Mouse (Mus musculus) adrenal gland, postnatal 10 days (tissue): ENCODE data around the gene Cela3b. TPM values are rescaled to one million over a fixed set of nuclear protein-coding genes. Genes with fewer than 3 reads are reported as not detected.
A peak's percentile ranks its signal among the peaks of the same experiment; 100 is the strongest.
"Not testable (repeated sequence)": the region's sequence is repeated elsewhere in the genome, so short reads cannot be mapped to it uniquely, and the experiment has no call there.

Experiments
- DNase-seq: peaks from one replicate; pipeline ENCODE4 v3.0.0; 2021; ENCODE audit warnings: mixed read lengths
- total RNA-seq, 2 experiments: library from RNA; stranded (reverse); gene quantifications; 2 replicates each; pipeline ENCODE4 v1.2.3; 2021

The Cela3b gene
- total RNA-seq, 2 experiments from 2014 or later, result not detected

DNA sequence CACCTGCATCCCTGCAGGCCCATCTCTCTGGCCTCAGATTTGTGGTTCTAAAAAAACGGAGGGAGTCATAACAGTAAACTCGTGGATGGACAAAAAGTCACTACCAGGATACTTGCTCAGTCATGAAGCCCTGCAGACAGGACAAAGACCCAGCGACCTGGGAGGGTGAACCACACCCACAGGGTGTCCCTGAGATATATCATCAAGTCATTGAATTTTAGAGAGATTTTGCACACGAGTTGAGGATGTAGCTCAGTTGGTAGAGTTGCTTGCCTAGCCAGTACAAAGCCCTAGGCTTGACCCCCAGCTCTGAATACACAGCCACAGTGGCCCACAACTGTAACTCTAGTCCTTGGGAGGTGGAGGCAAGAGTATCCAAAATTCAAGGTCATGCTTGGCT is 30.9 kb upstream of the Cela3b start:
- no peak for DNase-seq

DNA sequence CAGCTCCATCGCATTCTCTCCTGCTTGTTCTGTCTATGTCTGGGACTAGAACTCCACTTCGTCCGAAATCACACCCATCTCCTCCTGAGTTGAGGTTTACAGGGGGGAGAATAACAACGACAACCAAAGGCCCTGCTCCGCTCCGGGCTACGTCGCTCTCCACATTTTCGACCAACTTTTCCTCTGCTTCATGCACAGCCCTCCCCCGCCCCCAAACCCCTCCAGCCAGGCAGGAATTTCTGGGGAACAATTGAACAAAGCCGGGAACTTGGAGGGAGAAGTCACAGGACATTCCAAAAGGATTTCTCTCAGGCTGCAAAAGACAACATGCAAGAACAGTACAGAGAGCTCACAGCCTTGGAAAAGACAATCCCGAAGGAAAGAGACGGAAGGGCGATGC is 30.3 kb upstream of the Cela3b start:
- no peak for DNase-seq

DNA sequence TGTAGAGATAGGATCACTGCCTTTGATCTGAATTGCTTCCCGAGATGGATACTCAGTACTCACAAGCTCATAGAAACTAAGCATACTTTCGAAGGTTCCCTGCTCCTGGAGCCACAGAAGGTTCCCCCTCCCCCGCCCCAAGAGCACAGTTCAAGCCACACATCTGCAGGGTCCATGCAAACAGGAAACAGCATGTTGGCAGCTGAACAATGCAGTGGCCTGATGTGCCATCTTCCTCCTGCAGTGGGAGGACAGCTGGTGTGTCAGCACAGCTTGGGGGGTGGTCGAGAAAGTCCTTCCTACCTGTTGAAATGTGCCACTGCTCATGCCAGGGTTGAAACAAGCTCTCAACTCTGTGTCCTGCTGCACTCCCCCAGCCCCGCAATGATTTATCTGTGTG is 28.5 kb upstream of the Cela3b start:
- DNase-seq, result no peak

DNA sequence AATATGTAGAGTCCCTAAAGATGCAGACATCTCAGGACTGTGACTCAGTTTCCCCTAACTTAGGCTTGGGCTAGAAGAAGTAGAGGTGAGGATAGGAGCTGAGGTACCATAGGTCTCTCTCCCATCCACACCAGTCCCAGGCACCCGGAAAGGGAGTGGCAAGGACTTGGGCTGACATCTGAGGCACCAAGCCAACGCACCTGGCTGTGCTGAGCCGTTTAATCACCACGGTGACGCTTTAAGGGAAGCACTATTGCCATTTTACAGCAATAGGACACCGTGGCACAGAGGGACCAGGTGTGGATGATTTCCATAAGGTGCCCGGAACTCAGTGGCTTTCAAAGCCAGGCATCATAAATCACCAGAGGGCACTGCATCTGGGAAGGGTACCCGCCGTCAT is 28.0 kb upstream of the Cela3b start:
- no peak for DNase-seq

DNA sequence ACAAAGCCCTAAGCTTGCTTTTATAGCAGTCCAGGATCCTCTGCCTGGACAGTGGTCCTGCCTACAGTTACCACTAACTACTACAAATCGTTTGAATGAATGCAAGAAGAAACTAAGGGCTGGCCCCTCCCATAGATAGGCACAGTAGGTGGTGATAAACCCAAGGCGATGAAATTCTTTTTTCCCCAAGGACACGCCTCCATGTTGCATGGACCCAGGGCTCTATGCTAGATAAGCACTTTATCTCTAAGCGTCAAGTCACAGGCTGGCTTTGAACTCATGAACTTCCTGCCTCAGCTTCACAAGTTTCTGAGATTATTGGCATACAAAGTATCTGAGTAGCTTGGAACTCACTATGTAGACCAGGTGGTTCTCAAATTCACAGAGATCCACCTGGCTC is 27.0 kb upstream of the Cela3b start:
- no peak for DNase-seq

DNA sequence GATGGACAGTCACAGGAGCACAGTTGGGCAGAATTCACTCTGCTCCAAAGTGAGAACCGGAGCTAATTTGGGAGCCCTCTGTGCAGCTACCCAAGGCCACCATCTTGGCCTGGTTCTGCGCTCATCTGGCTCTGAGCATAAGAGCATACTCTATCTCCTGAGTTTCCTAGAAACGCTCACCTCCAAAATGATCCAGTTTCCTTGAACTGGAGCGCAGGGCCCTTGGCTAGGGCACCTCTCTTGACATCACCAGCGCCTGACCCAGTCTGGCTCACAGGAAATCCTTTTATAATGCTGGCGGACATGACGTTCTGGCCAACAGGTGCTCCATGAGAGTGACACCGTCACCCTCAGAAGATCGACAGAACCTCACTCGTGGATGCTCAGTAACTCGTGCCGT is 26.2 kb upstream of the Cela3b start:
- no peak for DNase-seq

DNA sequence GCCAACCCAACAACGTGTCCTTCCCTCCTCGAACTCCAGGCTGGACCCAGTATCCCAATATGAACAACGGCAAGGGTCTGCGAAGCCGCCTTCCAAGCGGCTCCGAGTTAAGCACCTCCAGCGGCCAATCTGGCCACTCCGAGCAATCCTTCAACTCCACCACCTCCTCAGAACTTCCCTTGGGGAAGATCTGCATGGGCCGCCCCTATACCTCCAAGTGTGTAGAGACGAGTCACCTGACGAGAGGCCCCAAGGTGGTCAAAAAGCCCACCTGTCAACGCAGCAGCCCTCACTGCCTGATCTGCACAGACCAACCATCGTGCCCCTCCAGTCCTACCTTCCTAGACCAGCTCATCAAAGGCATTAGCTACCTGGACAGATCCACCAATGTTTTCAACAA is 24.2 kb upstream of the Cela3b start:
- DNase-seq, result no peak

DNA sequence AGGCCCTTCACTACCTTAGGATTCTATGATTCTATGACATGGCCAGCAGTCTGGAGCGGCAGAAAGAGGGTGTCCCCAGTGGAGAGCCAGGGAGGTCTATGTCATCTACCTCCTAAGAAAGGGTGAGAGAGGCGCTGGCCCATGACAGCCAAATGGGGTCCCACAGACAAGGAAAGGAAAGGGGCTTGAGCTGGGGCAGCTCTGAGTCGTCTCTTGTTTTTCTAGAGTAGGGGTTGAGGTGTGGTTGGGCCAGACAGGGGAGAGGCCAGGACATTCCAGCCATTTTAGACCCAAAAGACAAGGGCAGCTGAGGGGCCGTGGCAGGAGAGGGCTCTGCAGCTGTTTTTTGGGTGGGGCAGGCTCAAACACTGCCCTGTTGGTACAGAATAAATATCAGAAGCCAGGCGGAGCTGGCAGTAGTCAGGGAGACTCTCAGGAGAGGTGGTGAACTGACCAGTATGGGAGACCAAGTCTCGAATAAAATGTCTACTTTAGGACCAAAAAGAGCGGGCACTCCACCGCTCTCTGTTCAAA is 23.0 kb upstream of the Cela3b start, which contains the start of gene 1700013G24Rik:
TSS of gene 1700013G24Rik (plus strand) at position 51 of the 534 bp plus-strand sequence.
- no peak for DNase-seq

DNA sequence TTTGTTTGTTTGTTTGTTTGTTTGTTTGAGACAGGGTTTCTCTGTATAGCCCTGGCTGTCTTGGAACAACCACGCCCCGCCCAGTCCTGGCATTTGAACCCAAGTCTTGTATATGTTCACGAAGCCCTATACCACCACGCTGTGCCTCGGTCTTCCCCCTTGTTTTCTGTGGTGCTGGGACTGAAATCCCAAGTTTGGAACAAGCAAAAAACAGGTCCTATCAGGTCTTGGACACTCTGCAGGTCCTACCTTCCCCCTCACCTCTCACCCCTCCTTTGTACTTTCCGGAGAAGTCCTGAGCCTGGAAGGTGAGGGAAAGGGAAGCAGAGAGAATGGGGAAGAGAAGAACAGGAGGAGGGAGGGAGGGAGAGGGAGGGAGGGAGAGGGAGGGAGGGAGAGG is 21.9 kb upstream of the Cela3b start:
- no peak for DNase-seq

DNA sequence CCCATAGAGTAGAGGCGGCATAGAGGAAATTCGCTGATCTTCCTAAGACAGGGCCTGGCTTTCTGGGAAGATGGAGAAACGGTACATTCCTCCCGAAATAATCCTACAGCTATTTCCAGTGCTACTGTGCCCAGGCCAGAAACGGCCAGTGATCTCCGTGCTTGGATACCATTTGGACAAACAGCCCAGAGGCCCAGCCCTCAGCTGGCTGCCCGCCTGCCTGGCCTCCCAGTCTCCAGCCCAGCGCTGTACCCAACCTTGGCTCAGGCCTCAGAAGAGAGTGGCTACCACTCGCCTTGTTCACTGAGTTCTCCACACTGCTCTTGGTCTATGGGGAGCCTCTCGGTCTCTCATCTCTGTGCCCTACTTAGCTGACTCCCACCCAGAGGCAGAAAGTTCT is 19.4 kb upstream of the Cela3b start:
- DNase-seq, result peak; percentile 57

DNA sequence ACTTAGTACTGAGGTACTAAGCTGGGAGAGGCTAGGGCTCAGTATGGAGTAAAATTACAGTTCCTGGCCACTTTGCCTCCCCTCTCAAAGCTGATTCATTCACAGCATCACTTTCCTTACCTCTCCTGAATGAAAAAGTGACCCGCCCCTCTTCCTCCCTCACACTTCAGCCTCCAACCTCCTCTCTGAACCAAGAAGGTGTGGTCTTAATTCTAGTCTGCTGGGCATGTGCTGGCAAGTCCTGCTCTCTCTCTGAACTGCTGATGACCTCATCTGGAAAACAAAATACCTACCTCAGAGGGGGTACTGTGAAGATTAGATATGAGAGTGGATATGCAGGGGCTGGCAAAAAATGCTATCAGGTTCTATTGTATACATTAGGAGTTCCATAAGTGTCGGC is 18.8 kb upstream of the Cela3b start:
- DNase-seq, result no peak

DNA sequence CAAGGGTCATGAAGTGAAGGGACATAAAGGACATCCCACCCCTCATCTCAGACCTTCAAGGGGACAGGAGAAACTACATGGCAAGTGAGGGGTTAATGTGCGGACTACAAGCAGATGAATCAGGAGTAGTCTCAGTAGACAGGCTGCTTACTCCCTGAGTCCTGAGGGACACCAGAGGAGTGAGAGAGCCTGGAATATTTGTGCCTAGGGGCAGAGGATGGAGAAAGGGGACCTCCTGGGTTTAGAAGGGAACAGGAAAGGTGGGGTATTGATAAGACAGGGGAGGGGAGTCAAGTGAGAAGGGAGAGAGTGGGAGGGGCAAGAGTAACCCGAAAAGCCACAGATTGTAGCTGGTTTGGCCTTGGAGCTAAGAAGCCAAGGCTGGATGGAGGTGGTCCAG is 18.3 kb upstream of the Cela3b start:
- no peak for DNase-seq

DNA sequence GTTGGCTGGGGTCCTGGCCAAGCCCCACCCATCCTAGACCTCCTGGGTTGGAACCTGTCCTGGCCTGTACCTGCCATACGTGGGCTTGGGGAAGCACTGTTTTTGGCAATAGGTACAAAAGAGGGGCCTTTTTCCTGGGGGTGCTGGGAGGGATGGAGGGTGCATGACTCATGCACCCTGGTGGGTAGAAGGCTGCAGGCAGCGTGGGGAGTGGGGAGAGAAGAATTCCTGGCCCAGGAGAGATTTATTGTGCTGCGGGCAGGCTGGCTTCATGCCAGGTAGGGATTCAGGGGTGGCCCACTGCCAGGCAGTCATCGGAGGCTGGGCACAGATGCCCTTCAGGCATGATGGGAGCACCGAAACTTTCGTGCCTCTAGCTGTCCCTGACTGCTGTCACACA is 17.9 kb upstream of the Cela3b start:
- peak; percentile 85 for DNase-seq

DNA sequence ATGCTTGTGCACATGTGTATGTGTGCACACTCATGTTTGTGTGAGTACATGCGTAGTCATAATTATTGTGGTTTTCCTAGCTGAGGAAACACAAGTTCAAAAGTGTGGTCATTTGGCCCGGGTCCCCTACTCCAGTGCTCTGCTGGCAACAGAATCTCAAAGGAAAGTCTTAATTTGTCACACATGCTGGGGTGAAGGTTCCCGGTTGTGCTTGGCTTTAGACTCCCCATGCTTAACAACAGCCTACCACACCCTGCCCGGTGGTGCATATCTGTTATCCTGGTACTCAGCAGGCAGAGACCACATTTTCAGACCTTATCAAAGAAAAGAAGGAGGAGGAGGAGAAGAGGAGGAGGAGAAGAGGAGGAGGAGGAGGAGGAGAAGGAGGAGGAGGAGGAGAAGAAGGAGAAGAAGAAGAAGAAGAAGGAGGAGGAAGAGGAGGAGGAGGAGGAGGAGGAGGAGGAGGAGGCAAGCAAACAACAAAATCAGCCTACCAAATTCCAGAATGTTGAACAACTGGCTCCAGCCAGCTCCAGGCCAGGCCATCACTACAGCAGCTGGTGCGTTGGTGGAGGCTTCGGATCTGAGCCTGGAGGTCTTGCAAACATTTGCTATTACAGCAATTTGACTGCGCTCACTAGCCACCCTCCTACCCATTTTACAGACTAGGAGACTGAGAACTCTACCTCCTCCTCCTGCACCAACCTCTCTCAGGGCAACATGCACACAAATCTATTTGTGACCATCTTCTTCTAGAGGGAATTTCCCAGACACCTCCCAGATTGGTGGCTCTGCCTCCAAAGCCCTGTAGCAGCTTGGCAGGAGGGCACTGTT is 17.2 kb upstream of the Cela3b start:
- DNase-seq, result no peak

DNA sequence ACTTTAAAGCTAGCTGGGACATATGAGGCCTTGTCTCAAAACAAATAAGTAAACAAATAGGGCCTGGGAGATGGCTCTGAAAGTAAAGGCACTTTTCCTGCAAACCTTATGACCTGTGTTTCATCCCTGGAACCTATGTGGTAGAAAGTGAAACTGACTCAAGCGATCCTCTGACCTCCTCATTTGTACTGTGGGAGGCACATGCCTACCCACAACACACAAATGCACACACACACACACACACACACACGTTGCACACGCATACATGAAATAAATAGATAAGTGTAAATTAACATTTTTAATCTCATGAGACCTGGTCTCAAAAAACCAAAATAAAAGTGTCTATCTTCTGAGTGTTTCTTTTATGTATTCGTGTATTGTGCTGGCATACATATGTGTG is 15.5 kb upstream of the Cela3b start:
- DNase-seq, result no peak

DNA sequence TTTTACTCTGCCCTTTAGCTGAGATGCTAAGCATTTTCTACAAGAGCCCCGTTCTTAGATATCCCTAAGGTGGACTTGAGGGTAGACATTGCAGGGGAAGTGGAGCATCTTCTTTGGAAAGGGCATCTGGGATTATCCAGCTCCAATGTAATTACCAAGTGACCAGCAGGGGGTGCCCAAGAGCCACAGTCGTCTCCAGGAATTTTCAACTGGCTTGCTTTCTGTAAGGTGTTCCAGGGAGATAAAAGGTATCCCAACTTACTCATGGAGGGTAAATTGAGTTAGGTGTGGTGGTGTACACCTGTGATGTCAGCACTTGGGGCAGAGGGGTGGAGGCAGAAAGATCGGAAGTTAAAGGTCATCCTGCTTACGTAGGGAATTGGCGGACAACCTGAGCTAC is 13.3 kb upstream of the Cela3b start:
- DNase-seq, result peak; percentile 89

DNA sequence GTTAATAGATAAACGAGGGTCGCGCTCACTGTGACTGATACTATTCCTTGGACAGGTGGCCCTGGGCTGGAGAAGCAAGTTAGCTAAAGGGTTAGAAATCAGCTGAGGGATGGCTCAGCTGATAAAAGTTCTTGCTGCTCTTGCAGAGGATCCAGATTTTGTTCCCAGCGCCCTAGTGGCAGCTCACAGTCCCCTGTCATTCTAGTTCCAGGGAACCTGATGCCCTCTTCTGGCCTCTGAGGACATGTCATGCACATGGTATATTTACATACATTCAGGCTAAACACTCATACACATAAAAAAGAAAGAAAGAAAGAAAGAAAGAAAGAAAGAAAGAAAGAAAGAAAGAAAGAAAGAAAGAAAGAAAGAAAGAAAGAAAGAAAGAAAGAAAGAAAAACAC is 11.0 kb upstream of the Cela3b start:
- no peak for DNase-seq

DNA sequence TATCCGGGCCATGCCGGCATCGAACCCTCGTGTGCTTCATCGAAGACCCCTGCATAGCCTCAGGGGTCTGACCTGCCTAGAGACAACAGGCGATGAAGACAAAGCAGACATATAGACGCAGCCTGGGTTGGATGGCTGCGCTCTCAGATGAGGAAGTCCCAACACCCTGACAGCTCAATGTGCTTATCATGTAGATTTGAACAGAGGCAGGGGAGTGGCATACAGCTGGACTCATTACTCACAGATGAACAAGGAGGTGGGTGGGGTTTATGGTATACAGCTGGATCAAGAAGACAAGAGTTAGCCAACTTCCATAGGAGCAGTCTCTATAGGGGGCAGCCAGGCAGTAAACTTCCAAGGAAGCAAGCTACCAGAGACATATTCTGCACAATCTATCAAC is 8.5 kb upstream of the Cela3b start:
- DNase-seq, result no peak

DNA sequence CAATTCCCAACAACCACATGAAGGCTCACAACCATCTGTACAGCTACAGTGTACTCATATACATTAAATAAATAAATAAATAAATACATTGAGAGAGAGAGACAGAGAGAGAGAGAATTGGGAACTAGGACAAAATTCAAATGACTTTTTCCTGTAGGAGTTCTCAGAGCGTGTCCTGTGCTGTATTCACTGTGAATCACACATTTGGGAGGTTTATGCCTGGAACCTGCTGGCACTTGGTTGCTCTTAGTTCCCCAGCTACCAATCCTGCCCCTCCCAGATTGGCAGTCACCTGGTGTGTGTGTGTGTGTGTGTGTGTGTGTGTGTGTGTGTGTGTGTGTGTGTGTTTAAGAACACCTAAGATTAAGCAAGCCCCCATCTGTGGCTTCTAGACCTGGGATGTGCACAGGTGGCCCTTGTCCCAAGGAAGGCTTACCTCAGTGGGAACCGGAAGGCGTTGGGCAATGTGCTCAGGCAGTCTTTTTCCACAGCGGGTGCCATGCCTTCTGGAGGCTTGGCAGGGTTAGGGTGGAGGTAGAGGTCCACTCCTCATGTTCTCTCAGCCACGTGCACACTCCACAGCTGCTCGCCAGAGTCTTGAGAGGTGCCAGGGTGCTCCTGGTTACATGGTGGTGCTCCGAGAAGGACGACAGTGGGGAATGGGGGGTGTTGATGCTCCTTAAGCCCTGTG is 6.8 kb upstream of the Cela3b start:
- DNase-seq, result no peak

DNA sequence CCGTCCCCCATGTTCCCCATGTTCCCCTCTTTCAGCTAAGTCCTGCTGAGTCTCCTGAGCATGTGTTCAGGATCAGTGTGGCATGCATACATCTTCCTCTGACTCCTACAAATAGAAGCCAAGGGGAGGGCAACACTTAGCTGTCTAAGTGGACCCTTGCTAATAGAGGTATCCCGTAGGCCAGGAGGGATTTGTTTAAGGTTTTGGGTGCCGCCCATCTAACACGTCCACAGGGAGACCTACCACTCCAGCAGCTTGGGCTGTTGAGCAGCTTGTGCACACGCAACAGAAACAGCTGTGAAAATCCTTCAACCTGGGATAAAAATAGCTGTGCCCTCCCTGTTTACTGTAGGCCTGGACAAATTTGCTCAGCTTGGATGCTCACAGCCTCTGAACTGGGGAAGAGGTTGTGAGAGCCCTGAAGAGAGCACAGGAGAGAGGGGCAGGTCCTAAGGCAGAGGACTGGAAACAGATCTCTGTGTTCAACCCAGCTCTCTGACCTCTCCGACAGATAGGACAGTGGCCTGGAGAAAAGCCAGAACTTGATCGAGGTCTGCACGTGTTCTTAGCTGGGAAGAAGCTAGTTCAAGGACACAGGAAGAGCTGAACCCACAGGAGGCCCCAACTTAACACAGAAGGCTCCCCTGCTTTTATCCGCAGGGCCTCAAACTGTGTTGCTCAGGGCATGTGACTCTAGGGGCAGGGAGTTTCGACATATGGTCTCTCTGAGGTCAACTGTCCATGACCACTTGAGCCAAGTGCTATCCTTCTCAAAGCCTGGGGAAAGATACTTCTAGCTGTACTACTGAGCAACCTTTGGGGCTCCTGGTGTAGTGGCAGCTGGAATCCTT is 2.6 kb upstream of the Cela3b start:
- not testable (repeated sequence) for DNase-seq

DNA sequence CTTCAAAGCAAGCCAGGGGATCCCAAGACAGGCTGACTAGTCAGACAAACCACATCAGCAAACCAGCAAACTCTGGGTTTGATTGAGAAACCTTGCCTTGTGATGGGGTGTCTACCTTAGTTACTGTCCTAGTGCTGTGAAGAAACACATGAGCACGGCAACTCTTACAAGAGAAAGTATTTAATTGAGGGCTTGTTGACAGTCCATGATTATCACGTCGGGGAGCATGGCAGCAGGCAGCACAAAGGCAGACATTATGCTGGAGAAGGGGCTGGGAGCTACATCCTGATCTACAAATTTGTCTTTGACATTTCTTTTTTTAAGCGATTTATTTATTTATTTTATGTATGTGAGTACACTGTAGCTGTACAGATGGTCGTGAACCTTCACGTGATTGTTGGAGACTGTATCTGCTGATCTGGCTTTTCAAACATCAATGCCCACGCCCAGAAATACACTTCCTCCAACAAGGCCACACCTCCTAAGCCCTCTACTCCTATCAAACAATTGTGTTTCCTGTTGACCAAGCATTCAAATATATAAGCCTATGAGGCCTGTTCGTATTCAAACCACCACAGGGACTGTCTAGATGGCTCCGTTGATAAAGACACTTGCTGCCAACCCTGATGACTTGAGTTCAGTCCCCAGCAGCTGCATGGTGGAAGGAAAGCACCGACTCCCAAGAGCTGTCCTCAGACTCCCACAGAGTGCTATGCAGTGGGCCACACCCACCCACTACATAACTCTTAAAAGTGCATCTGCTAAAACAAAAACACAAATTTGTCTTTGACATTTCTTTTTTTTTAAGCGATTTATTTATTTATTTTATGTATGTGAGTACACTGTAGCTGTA is 12.4 kb downstream of the Cela3b start:
- DNase-seq, result no peak

DNA sequence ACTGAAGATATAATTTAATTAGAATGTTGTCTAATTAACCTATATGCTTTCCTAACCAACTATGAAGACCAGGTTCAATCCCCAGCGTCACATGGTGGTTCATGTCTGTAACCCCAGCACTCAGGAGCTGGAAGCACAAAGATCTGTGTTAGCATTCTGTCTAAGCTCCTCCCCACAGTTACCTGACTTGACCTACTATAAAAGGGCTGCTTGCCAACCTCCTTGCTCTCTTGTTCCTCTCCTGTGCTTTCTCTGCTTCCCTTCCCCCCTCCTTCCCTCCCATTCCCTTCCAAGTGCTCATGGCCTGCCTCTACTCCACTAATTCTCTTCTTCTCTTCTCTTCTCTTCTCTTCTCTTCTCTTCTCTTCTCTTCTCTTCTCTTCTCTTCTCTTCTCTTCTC is 15.4 kb downstream of the Cela3b start:
- peak; percentile 25 for DNase-seq
